Mouse (Mus musculus) left cerebral cortex, adult 9 months (tissue): ENCODE measurements around the gene Igf2bp1.
"Not testable (repeated sequence)": the region's sequence is repeated elsewhere in the genome, so short reads cannot be mapped to it uniquely, and the experiment has no call there.

Experiments
- DNase-seq, 2 experiments: peaks; one replicate each; pipeline ENCODE4 v3.0.0; 2022; ENCODE audit warnings: low spot score in 2 of 2

Gene Igf2bp1

DNA sequence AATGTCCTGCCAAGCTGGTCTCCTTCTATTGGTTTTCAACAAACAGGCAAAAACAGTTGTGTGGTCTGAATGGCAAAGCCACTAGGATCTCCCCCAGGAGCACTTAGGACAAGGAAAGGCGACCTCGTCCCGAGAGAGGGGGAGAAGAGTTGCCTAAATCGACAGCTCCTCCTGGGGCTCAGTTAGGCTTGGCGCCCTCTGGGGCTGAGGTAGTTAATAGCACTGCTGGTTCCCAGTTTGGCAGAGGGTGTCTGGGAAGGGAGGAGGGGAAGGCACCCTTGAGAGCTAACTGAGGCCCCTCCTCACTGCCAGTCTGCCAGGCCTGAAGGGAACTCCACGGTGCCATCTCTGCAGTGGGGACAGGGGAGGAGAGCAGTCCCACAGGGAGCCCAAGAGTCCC is 46.6 kb downstream of the Igf2bp1 start:
- no peak for DNase-seq

DNA sequence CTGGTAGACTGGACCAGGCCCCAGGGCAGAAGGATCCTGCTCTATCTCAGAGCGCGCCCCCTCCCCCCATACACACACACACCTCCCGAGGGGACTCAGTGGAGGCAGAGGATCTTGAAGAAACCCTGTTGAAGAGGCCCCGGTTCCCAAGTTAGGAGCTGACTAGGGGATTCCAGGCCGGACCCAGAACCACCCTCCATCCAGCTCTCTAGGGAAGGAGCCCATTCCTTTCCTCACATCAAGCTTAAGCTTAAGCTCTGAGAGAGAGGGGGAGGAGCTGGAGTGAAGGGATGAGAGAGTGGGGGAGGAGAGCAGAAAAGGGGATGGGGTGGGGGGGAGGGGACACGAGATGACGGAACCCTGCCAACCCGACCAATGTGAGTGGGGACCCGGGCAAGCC is 47.5 kb downstream of the Igf2bp1 start:
- no peak for DNase-seq

DNA sequence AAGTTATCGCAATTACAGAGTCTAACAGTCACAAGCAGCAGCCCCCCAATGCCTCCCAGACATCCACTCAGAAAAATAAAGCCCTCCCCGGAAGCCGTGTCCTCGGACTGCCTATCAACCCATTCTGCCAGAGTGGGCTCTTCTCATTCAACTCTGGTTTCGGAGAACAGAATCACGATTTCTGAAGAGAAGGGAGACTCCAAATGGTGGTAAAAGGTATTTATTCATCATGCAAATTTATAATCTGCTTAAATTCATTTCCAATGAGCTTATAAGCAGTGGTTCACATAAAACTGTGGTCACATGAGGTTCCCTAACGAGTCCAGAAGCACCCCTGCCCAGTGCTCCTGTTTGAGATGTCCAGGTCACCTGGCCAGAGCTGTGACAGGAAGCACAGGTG is 48.3 kb downstream of the Igf2bp1 start:
- no peak for DNase-seq

DNA sequence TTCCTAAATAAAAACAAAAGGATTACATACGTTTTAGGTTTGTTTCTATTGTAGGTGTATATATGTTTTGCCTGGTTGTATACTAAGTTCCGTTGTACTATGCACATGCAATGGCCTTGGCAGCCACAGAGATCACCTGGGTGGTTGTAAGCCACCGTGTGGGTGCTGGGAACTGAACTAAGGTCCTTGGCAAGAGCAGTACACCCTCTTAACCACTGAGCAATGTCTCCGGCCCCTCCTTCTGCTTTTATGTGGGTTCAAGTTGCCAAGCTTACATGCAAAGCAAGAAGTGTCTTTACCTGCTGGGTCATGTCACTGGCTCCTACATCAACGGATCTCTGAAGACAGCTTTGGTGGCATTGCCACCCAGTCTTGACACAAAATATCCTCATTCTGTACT is 52.4 kb downstream of the Igf2bp1 start:
- DNase-seq: no peak

DNA sequence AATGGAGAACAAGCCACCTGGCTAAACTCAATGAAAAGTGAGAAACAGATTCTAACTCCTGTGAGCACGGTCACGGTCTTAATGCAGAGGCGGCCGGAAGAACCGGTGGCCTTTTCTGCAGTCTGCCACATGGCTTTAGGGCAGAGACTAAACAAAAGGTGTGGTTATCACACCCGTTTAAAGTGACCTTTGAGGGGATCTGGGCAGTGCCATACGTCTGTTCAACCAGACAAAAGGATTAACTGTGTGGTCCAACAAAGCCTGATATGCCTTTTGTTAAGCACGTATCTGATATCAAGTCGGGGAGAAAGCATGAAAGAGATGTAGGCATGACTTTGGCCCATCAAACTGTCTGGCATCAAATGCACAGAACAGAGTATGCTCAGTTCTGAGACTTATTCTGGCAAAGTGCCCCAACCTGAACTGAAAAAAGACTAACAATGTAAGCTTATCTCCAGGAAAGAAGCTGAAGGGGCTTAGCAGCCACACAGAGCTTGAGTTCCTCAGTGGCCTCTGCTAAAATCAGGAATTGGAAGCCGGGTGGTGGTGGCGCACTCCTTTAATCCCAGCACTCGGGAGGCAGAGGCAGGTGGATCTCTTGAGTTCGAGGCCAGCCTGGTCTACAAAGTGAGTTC is 59.8 kb downstream of the Igf2bp1 start:
- no peak for DNase-seq

DNA sequence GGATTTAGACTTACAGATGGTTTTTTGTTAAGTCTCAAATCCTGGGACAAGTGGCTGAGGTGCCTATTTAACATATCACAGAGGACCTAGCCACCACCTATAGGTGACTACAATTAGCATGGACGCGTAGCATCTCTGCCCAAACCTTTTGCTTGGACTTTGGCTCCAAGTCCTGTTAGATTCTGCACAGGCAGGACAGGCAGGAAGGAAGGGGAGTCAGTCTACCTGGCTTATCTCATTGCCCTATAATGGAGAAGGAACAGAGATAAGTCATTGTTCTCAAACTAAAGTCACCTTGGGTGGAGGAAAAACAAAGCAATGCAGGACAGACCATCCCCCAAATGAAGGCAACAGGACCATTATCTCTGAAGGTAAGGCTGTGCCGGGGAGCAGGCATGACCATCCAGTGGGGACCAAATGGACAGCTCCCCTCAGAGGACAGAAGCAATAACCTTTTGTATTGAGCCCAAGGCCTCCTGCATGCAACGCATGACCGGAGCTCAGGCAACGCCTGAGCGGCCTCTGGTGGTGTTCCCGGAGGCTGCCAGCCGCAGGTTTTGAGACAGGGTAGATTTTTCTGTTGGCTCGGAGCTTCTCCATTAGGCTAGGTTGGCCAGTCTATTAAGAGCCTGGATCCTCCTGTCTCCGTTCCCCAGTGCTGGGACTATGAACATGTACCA is 65.8 kb downstream of the Igf2bp1 start:
- DNase-seq: no peak

DNA sequence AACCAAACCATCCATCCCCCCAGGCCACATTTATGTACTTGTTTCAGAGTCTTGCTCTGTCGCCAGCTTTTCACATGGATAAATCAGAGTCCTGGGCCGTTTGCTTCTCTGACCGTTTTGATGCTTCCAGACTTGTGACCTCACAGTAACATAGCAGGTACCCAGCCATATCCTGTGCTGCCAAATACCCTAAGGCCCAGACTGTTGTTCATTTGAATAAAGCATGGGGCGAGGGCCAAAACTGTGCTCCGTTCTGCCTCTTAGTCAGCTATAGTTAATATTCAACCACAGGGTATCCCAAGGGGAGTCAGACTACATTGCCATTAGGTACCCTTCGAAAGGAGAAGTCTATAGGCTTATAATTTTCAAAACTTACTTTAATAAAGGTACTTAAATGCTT is 69.3 kb downstream of the Igf2bp1 start:
- DNase-seq: no peak

DNA sequence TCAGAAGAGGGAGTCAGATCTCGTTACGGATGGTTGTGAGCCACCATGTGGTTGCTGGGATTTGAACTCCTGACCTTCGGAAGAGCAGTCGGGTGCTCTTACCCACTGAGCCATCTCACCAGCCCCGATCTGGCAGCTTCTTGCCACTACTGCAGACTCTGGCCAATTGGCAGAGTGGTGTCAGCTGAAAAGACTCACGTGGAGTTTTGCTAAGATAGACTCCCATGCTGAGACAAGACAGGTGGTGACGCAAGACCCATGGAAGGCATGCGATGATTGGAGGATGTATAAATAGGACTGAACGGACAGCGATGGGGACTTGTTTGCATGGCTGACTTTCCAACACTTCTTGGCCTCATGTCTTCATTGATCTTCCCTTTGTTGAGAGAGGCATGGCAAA is 73.6 kb downstream of the Igf2bp1 start:
- not testable (repeated sequence) for DNase-seq

DNA sequence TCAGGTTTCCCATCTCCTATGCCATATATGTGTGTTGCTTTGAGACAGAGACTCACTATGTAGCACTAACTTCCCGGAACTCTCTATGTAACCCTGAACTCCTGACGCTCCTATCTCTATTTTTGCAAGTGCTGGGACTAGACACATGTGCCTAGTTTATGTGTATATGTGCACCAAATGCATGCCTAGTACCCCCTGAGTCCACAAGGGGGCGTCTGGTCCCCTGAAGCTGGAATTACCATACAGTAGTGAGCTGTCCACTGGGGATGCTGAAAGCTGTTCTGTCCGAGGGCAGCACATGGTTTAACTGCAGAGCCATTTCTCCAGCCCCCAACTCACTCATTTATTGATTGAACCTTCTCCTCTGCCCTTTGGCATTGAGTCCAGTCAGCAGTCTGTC is 79.3 kb downstream of the Igf2bp1 start:
- no peak for DNase-seq

DNA sequence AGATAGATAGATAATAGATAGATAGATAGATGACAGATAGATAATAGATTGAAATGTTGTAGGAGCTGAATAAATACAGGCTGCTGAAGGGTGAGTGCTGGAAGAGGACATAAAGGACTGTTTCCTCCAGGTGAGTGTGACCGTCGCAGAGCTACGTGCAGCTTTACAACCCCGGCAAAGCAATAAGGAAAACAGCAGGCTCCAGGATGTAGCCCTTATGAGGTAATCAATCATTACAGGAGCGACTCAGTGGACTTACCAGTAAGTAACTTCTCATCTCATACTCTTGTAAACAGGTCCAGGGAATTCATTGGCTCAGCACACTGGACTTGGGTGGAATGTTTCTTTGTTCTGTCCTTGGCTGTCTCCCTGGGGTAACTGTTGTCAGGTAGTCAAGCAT is 79.8 kb downstream of the Igf2bp1 start:
- no peak for DNase-seq

DNA sequence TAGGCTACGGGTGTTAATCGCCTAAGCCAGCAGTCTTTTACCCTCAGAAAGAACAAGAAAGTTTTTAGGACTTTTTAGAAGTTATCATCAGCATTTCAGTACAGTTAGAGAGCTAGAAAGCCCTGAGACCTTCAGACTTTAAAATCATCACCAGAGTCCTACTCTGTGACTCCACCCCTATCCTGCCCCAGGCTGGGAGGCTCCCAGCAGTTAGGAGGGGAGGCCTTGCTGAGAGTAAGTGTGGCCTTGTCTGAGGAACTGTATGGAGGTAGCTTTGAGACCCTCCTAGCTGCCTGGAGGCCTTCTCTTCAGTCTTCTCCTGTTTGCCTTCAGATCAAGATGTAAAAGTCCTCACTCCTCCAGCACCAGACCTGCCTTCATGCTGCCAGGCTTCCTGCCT is 81.5 kb downstream of the Igf2bp1 start:
- DNase-seq: no peak

DNA sequence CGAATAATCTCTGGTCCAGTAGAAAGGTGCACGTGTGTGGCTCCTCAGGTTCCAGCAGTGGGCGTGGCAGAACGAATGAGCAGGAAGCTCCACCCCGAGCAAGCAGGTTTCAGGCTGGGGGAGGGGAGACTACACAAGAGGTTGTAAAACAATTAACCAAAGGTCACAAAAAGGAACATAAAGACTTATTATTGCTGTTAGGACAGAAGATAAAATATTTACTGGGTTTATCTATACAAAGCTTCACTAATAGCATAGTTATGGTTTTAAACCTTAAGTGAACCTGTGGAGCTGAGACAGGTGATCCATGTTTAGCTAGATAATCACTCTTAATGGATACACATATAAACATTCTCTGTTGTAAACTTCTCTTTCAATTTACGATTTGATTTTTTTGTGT is 82.3 kb downstream of the Igf2bp1 start:
- DNase-seq: not testable (repeated sequence)

DNA sequence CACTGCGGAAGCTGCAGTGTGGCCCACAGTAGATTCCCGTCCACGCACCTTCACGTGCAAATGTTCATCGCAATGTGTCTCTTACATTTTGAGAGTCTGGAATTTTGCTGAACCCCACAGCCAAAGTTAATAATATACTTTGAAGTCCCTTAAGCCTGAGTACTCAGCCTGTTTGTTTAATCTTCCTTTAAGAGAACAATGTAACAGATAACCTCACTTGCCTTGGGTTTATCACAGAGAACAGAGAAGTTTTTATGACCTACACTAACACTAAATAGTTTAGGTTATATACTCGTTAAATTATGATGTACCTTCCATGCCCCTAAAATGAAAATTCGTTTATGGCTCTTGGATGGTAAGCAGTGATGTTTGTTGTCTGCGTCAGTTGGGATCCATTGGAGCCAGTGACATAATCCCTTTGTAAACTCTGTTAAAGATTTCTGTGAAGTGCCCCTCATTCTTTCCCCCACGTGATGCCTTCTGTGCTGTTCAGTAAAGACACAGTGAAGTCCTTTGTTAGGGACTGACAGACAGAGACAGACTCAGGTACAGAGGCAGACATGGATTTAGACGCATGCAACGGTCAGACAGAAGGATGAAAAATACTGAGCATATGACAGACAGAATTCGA is 83.6 kb downstream of the Igf2bp1 start:
- DNase-seq: no peak

DNA sequence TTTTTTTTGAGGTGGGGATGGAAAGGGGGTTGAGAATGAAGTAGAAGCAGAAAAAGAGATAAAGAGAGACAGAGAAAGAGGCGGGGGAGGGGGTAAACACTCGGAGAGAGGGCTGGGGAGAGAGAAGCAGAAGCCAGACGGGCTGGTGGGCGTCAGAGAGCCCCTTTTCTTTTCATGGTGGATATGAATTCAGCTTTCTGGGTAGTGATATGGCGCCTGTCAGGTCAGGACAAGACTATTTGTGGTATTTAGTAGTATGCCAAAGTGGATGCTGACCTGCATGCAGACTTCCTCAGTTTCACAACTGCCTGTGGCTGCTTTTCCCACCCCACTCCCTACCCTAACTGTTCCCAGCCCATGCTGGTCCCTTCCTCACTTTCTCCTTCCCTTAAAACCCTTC is 89.3 kb downstream of the Igf2bp1 start:
- DNase-seq: no peak

DNA sequence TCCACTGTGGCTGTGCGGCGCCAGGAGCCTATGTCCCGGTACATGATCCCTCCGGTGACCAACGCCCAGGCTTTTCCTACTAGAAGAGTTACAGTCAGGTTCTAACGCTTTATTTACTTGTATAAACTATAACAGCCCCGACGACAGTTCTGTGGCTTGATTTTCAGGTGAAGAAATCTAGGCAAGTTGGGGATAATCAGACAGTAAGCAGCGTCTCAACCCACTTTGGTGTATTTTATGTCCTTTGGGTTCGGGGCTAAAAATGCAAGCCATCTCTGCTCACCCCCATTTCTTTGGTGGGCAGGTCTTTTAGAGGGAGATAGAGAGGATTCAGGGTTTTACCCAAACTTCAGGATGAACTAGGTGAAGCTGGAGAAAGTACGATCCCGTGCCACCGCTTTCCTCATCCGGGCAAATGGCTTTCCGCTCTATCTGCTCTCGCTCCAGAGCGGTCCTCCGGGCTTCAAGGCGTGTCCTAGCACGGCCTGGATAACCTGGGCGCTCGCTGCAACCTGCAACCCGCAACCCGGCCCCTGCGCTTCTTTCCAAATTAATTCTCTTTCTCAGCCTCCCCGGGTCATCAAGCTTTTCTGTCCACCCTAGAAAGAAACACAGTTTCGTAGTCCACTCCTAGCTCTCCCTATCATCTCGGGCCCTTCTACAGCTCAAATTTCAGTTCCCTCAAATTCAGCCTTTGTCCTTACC is 90.6 kb downstream of the Igf2bp1 start:
- no peak for DNase-seq

DNA sequence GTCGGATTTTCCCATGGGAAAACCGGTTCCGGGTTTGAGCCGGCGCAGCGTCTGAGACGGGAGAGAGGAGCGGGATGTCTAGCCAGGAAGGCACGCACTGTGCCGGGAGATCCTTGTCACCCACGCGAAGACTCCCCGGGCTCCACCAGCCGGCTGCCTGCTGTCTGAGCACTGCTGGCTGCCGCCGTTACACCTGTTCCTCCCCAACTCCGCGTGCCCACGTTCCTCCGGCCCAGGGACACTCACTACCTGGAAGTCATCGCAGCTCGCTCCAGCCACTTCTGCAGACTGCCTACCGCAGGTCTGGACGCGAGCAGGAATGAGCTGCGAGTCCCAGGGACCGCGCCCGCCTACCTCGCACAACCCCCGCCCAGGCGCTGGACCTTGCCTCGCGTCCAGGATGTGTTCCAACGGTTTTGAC is 91.2 kb downstream of the Igf2bp1 start, which contains the start of gene B4galnt2:
Gene B4galnt2, minus strand, starts transcription at position 321 of the 421 bp plus-strand sequence.
- peak in 1 of 2 experiments; percentile 10 for DNase-seq

DNA sequence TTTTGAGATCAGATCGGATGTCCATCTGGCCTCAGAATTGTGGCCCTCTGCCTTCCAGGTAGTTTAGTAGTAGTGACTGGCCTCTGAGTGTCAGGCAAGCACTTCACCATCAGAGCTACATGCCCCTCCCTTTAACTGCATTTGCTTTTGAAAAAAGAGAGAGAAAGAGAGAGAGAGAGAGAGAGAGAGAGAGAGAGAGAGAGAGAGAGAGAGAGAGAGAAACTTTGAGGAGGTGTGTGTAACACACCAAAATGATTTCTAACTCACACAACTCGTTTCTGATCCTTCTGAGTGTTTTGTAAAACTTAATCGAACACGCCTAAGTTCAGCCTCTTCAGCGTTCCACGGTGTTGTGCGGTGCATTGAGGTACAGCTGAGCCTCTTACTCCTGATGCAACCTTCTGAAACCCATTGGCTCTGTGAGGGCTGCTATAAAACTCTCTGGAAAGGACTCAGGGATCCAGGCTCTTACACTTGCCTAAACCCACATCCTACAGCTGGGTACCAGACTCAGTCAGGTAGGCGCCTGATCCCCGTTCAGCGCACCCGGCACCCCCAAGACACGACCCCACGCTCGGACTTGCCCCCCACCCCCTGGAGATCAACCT is 91.7 kb downstream of the Igf2bp1 start:
- no peak for DNase-seq

DNA sequence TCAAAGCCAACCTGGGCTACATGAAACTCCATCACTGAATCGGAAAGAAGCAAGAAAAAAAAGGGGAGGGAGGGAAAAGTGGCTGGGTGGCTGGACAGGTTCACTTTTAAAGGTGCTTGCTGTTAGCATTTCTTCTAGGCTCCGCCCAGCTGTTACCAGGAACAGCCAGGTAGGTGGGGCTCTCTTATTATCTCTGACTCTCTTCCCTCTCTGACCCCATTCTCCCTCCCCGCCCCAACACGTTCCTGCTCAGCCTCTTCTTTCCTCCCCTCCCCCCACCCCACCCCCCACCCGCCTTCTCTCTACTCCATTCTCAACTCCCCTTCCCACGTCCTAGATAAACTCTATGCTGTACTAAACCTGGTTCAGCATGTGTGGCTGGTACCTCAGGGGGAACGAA is 94.2 kb downstream of the Igf2bp1 start:
- DNase-seq: no peak

DNA sequence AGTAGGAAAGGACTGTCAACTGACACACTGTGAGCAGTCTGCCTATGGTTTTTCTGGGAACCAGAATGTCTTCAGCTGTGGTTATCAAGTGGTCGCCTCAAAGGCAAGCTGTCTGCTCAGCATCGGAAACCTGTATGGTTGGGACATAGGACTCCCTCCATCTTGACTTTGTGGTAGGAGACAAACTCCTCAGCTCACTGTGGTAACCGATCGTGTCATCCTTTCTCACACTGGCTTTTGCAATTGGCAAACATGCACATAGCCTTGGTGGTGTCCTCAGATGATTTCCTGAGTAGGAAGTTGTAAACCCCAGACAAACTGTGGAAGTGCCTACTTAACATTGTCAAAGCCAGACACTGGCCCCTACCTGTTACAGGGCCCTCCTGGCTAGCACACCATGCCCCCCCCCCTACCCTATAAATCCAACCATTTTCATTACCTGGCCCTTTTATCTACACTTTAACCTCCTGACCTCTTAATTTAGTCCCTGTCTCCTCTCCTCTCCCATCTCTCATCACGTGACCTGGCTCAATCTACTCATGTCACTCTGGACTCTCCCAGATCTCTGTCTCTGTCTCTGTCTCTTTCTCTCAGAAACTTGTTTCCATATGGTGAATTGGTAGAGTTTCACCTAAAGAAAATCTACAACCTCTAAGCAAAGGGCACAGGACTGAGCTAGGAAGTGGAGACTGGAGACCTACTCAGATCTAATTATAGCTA is 97.8 kb downstream of the Igf2bp1 start:
- DNase-seq: no peak
